Mouse (Mus musculus) ES-E14 (cell line): Measurements from ENCODE around the gene Ppan.

ENCODE experiments used
- HCFC1 ChIP-seq: IDR thresholded peaks from 2 replicates; pipeline ENCODE4 v1.6.1; 2012; ENCODE audit warnings: low read length, inconsistent platforms, borderline replicate concordance; ENCODE audit not compliant: insufficient read depth
- MAFK ChIP-seq: IDR thresholded peaks from 2 replicates; pipeline ENCODE4 v1.6.1; 2014; ENCODE audit warnings: mild to moderate bottlenecking, low read depth, low read length, inconsistent platforms; ENCODE audit not compliant: insufficient read depth
- ZC3H11A ChIP-seq: IDR thresholded peaks from 2 replicates; pipeline ENCODE4 v1.6.1; 2012; ENCODE audit warnings: low read depth, mild to moderate bottlenecking, inconsistent platforms, low read length, borderline replicate concordance
- ZNF384 ChIP-seq: IDR thresholded peaks from 2 replicates; pipeline ENCODE4 v1.6.1; 2012; ENCODE audit warnings: low read depth, low read length, inconsistent platforms

GRCm38 (mm10) chr9:20879097-20879792 lies 8.7 kb upstream of the Ppan start, which contains the start of gene Angptl6:
- TF ChIP-seq ZC3H11A (no peak), HCFC1 (no peak), MAFK (no peak), ZNF384 (no peak)
